Mouse (Mus musculus) limb, embryonic 10.5 days (tissue): ENCODE data around the gene Midn. TPM values are rescaled to one million over a fixed set of nuclear protein-coding genes. Genes with fewer than 3 reads are reported as not detected.

Experiments
- DNase-seq: peaks from one replicate; pipeline ENCODE4 v3.0.0-alpha.2; 2017; ENCODE audit warnings: low spot score
- H3K27ac ChIP-seq: fragments of 300-500 bp; sonication (generic); 2 replicates; pipeline ENCODE4 v1.5.1; 2016; ENCODE audit warnings: mild to moderate bottlenecking
- H3K27me3 ChIP-seq: fragments of 300-500 bp; sonication (generic); 2 replicates; pipeline ENCODE4 v1.6.1; 2016; ENCODE audit warnings: low read depth, mild to moderate bottlenecking; ENCODE audit not compliant: poor library complexity, severe bottlenecking
- H3K36me3 ChIP-seq: fragments of 300-500 bp; sonication (generic); 2 replicates; pipeline ENCODE4 v1.6.1; 2016; ENCODE audit warnings: mild to moderate bottlenecking, moderate library complexity
- H3K4me1 ChIP-seq: fragments of 300-500 bp; sonication (generic); 2 replicates; pipeline ENCODE4 v1.6.1; 2016
- H3K4me3 ChIP-seq: fragments of 300-500 bp; sonication (generic); 2 replicates; pipeline ENCODE4 v1.5.1; 2016; ENCODE audit warnings: mild to moderate bottlenecking, moderate library complexity
- H3K9me3 ChIP-seq: fragments of 300-500 bp; sonication (generic); replicated peaks from 2 replicates; pipeline ENCODE4 v1.6.1; 2016; ENCODE audit warnings: mild to moderate bottlenecking
- WGBS: fragments of 180-500 bp; shearing (Covaris S2); methylation state at CpG from one replicate; pipeline ENCODE4 v1.1.7; 2016; 5-methylcytosine and 5-hydroxymethylcytosine counted together
- polyA plus RNA-seq: library from polyadenylated mRNA; unstranded; fragments of >200 nt; fragmentation: Nextera tagmentation; extraction: Ambion mirVana; gene quantifications from 2 replicates; pipeline ENCODE4 v1.2.1, GENCODE M21; 2016

Midn gene
- polyA plus RNA-seq, 1 experiment from 2014 or later = 26.2 TPM

DNA sequence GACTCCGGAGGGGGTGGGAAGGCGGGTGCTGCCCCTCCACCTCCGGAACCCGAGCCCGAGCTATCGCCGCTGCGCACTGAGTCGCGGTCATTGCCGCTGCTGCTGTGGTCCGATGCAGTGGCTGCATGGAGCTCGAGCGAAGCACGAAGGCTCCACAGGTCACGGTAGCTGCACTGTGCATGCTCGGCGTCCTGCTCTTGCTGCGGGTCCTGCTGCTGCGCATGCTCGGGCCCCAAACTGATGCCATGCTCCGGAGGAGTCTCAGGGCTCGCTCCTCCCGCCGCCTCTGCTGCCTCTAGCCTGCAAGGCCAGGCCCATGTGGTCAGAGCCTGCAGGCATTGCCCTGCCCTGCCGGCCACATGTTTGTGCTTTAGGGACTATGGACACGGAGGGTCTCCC, 16.1 kb upstream of the Midn start:
- Histone ChIP-seq H3K36me3 (peaks cover 94% of the 10 kb centered on the region), H3K27ac (peak overlapping the region; percentile 66), H3K4me3 (peak overlapping the region; percentile 35), H3K4me1 (peaks cover 32% of the 10 kb centered on the region), H3K9me3 (0 out of 2 replicates have a peak, but pooled peaks cover 2% of the 10 kb centered on the region), H3K27me3 (peaks cover 42% of the 10 kb centered on the region)
- WGBS = 37% methylated on average over 27 of the region's 27 CpGs
- DNase-seq = peak; percentile 59

DNA sequence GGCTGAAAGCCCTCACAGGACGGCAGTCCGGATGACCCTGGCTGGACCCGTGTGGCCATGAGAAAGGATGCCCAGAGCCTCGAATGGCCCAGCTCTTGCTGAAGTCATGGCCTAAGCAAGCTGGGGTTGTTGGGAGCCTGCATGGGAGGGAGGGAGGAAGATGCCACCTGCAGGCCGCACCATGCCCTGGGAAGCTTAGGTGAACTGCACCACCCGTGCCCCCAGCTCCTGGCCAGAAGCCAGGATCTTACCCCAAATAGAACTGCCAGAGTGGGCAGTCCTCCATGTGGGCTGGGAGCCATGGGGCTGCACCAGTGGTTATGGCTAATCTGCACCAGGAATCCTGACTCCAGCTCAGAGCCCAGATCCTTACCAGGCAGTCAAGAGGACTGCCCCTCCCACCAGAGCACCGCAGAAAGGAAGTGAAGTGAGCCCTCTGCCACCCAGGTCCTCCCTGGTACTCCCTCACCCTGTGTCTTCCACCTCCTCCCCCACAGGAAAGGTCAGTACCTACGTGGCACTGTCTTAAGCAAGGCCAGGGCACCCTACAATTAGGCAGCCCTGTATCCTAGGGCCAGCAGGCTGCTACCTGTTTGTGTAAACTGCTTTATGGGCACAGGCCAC, 14.7 kb upstream of the Midn start:
- Histone ChIP-seq H3K4me3 (no peak overlapping the region), H3K4me1 (peaks cover 46% of the 10 kb centered on the region), H3K9me3 (0 out of 2 replicates have a peak, but pooled peaks cover 2% of the 10 kb centered on the region), H3K36me3 (peaks cover 80% of the 10 kb centered on the region), H3K27me3 (peaks cover 56% of the 10 kb centered on the region), H3K27ac (no peak overlapping the region)
- DNase-seq = no peak
- 83% methylated on average over 8 of the region's 8 CpGs for WGBS

DNA sequence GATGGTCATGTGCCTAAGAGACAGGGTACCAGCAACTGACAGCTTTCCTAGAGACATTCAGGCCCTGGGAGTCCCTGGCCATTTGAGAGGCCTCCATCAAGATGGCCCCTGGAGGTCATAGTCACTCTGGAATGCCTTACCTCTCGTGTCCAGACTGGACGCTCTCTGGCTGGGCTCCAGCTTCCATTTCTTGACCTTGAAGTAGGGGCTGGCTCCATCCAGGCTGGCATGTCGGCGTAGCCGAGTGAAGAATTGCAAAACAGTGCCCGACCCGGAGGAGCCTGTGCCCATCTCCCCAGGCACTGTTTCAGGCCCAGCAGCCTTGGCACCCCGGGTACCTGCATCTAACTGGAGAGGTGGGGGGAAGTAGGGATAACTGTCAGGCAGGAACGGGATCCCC, 13.7 kb upstream of the Midn start:
- Histone ChIP-seq H3K4me3 (no peak overlapping the region), H3K4me1 (peaks cover 57% of the 10 kb centered on the region), H3K27me3 (peaks cover 67% of the 10 kb centered on the region), H3K27ac (no peak overlapping the region), H3K9me3 (0 out of 2 replicates have a peak, but pooled peaks cover 2% of the 10 kb centered on the region), H3K36me3 (peaks cover 71% of the 10 kb centered on the region)
- 87% methylated on average over 9 of the region's 9 CpGs for WGBS
- no peak for DNase-seq

DNA sequence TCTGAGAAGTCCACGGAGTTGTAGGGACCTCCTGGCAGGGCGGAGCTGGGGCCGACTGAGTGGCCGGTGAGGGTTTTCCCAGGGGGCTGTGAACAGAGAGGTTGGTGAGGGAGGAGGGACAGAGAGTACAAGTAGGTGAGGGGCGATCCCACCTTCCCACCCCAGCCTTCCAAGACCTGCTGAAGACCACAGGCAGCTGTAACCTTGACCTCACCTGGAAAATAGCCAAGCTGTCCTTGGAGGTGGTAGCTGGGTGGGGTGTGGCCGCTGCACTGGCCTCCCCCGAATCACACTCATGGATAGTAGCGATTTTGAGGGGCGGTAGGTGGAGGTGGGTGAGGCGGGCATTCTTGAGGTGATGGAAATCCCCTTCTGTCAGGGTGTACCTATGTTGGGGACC, 12.9 kb upstream of the Midn start:
- Histone ChIP-seq H3K4me3 (no peak overlapping the region), H3K27me3 (peaks cover 73% of the 10 kb centered on the region), H3K27ac (no peak overlapping the region), H3K9me3 (0 out of 2 replicates have a peak, but pooled peaks cover 2% of the 10 kb centered on the region), H3K4me1 (peaks cover 62% of the 10 kb centered on the region), H3K36me3 (peaks cover 64% of the 10 kb centered on the region)
- WGBS = 84% methylated on average over 10 of the region's 10 CpGs
- DNase-seq = no peak

DNA sequence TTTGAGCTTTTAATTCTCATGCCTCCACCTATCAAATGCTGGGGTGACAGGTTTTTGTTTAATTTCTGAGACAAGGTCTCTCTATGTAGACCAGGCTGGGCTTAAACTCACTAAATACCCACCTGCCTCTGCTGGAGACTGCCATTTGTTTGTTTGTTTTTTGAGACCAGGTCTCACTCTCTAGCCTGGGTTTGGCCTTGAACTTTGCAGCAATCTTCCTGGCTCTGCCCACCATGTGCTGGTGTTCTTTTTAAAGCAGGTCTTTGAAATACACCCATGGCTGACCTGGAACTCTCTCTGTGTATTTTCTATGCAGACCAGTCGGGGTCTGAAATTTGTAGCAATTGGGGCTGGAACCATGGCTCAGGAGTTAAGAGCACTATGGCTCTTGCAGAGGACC, 12.4 kb upstream of the Midn start:
- Histone ChIP-seq H3K27ac (no peak overlapping the region), H3K4me1 (peaks cover 60% of the 10 kb centered on the region), H3K4me3 (no peak overlapping the region), H3K27me3 (peaks cover 78% of the 10 kb centered on the region), H3K9me3 (0 out of 2 replicates have a peak, but pooled peaks cover 2% of the 10 kb centered on the region), H3K36me3 (peaks cover 59% of the 10 kb centered on the region)
- 92% methylated on average over 1 of the region's 1 CpGs for WGBS
- DNase-seq = no peak

DNA sequence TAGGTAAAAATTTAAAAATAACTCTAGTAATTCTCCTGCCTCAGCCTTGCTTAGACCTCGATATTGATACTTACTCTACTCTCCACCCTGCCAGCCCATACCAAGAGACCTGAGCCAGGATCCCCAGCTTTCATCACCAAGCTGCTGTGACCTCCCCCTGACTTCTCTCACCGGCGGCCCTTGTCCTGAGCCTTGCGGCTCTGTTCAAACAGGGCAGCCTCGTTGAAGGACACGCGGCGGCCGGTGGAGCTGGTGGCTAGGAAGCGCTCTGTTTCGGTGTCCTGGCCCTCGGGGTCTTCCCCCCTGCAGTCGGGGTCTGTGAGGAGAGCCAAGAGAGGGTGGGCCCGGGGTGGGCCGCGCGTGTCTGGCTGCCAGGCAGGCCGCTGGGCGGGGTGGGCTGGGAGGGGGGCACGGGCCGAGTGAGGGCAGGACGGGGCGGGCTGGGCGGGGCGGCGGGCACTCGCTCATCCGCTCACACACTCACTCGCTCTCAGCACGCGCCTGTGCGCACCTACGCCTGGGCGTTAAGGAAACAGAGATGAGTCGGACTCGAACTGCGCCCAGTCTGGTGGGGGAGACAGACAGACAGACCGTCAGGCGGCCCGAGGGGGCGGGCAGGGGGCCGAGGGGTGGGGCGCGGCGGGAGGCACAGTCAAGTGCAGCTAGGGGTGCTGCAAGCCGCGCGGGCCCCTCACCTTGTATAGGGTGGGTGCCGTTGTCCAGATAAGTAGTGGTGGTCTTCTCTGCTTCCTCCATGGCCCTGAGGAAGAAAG, 11.7 kb upstream of the Midn start:
- peaks cover 52% of the 10 kb centered on the region for H3K36me3 ChIP-seq

DNA sequence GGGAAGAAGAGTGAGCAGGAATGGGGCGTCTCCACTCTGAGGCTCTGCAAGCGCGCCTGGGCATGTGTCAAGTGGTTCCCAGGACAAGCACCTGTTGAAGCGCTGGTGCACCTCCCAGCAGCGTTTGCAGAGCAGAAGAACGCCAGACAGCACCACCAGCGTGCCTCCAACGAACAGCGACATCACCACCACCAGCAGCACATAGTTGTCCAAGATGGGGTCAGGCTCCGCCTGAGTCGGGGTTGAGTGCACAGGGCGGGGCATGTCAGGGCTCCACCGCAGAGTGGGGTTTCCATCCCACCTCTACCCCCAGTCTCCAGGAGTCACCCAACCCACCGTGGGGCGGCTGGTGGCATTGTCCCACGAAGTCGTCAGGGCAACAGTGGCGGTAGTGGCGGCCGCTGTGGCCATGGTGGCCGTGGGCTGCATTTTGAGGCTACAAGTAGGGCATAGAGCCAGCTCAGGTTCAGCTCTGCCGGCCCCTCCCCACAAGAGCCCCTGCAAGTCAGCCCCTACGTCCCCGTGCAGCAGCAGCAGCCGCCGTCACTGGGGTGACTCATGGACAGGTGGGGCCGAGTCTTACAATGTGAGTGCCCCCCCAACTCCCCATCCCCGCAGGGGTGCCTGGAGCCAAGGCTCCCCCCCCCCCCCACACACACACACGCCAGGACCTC, 11.0 kb upstream of the Midn start:
- Histone ChIP-seq H3K9me3 (0 out of 2 replicates have a peak, but pooled peaks cover 2% of the 10 kb centered on the region), H3K36me3 (peaks cover 45% of the 10 kb centered on the region), H3K27ac (peak overlapping the region; percentile 88), H3K27me3 (peaks cover 74% of the 10 kb centered on the region), H3K4me3 (peak overlapping the region; percentile 85), H3K4me1 (peaks cover 61% of the 10 kb centered on the region)
- DNase-seq = peak; percentile 47
- WGBS = 6% methylated on average over 29 of the region's 29 CpGs

More for the DNA sequence above, 11.7 kb upstream of the Midn start:
- DNase-seq = no peak
- Histone ChIP-seq H3K4me3 (peak overlapping the region; percentile 85), H3K9me3 (0 out of 2 replicates have a peak, but pooled peaks cover 2% of the 10 kb centered on the region), H3K4me1 (peaks cover 61% of the 10 kb centered on the region), H3K27ac (peak overlapping the region; percentile 88; the same call in 1 of the 2 replicates), H3K27me3 (peaks cover 75% of the 10 kb centered on the region)
- WGBS = 11% methylated on average over 41 of the region's 49 CpGs

DNA sequence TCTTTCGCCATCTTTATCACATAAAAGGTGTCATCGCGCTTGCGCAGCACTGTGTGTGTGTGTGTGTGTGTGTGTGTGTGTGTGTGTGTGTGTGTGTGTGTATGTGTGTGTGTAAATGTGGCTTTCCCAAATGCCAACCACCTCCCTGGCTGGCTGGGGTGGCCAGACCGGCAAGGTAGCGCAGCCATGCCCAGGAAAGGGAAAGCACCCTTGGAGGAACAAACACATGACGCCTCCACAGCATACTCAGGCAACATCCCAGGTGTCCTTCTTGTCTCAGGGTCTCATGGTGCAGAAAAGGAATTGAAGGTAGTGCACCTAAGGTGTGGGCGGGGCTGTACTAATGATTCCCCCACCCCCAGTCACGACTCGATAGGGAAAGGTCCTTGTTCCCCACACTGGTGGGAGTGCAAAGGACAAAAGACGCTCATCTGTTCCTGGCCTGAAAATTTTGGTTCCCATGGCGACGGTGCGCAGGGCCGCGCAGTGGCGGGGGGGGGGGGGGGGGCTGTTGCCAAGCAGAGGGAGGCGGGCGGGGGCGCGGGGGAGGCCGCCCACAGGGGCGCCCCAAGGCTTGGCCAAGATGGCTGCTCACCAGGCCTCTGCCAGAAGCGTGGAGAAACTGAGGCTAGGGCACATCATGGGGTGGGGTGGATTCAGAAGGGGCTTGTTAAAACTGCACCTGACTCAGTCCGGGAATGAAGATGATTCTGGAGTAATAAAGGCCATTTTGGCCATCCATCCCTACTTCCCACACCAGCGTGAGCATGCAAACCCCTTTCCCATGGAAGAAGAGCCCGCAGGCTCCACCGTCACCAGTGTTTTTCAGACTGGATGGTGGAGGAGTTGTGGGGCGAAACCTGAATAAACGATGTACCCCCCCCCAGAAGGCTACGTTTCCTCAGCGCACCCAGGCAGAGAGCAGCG, 10.2 kb upstream of the Midn start:
- 6% methylated on average over 33 of the region's 33 CpGs for WGBS
- peaks cover 60% of the 10 kb centered on the region for H3K4me1 ChIP-seq
- H3K27ac ChIP-seq = peak overlapping the region; percentile 88
- 0 out of 2 replicates have a peak, but pooled peaks cover 2% of the 10 kb centered on the region for H3K9me3 ChIP-seq
- H3K27me3 ChIP-seq = peaks cover 71% of the 10 kb centered on the region
- DNase-seq = peak; percentile 50
- peaks cover 37% of the 10 kb centered on the region for H3K36me3 ChIP-seq
- peak overlapping the region; percentile 85 for H3K4me3 ChIP-seq

DNA sequence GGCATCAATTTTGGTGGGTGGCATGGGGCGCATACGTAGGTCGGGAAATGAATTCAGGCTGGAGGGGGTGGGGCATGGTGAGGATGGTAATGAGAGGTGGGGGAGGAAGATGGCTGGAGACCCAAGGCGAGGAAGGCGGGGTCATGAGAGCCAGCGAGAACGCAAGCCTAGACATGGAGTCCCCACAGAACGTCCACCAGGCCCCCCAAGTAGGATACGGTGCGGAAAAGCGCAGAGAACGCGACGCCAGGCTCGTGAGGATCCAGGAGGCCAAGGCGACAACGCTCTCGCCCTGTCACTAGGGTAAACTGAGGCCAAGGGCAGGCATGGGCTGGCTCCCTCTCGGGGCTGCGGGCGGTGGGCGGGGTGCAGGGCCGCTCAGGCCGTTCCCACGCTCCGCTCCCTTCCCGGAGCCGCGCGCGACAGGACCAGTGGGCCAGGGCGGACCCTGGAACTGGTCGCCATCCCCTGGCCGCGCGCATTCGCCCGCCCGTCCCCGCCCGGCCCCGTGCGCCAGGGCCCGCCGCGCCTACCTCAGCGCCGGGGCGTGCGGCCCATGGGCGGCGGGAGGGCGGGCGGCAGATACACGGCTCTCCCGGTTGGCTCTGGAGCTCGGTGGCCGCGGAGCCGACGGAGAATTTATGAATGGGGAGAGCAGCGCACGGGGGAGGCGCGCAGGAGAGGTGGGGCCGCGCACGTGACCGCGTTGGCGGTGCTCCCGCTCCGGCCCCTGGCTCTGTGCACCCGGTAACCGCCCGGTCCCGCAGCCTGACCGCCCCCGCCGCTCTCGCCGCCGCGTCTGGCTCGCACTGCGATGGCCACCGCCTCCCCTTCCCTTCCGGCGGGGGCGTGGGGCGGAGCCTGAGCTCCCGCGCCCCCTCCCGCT, 9.3 kb upstream of the Midn start, which contains the start of gene Atp5d:
Atp5d (plus strand) TSS at position 80 of the 886 bp plus-strand sequence.
- Histone ChIP-seq H3K27ac (peak within 1 kb of the TSS; percentile 88), H3K36me3 (peaks cover 33% of the 10 kb centered on the region), H3K4me3 (peak within 1 kb of the TSS; percentile 85), H3K4me1 (peaks cover 67% of the 10 kb centered on the region), H3K9me3 (0 out of 2 replicates have a peak, but pooled peaks cover 2% of the 10 kb centered on the region), H3K27me3 (peaks cover 67% of the 10 kb centered on the region)
- DNase-seq = peak; percentile 62
- WGBS = under 1% methylated on average over 87 of the region's 94 CpGs

DNA sequence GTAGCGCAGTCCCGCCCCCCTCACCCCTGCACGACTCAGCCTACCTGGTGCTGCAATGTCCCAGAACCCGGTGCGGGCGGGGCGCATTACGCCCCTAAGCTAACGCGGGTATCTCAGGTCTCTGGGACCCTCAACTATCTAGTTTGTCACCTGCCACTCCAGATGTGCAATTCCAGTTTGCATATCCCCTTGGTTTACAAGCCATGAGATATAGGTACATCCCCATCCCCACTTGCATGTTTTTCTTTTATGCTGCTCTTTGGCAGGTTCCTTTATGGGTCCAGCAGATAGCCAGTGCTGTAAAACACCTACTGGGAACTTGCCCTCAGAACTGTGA, 8.7 kb upstream of the Midn start:
- 2% methylated on average over 9 of the region's 10 CpGs for WGBS
- H3K36me3 ChIP-seq = peaks cover 33% of the 10 kb centered on the region
- DNase-seq = peak; percentile 77
- 0 out of 2 replicates have a peak, but pooled peaks cover 2% of the 10 kb centered on the region for H3K9me3 ChIP-seq
- peak overlapping the region; percentile 88 for H3K27ac ChIP-seq
- H3K27me3 ChIP-seq = peaks cover 62% of the 10 kb centered on the region
- peak overlapping the region; percentile 85 for H3K4me3 ChIP-seq
- H3K4me1 ChIP-seq = peaks cover 67% of the 10 kb centered on the region

DNA sequence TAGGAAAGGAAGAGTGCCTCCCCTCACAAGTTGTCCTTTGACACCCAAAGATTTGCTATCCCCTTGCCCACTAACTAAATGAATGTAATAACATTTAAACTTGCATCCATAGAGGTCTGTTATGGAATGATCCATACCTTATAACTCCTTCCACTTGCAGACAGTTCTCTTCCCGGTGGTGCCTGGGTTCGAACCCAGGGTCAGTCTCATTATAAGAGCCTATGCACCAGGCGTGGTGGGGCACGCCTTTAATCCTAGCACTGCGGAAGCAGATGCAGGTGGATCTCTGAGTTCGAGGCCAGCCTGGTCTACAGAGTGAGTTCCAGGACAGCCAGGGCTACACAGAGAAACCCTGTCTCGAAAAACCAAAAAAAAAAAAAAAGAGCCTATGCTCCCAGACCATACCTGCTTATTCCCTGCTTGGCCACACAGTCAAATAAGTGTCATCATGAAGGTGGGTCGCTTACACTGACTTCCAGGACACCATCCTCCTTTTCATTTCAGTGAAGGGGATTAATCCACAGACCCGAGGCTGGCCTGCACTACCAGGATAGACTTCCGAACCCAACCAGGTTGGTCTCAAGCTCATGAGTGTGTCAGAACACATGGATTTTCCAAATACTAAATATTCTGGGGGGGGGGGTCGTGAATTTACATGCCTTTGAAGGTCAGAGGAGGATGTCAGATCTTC, 8.0 kb upstream of the Midn start:
- peaks cover 55% of the 10 kb centered on the region for H3K27me3 ChIP-seq
- peak overlapping the region; percentile 85; the same call in 1 of the 2 replicates for H3K4me3 ChIP-seq
- no peak for DNase-seq
- peaks cover 71% of the 10 kb centered on the region for H3K4me1 ChIP-seq
- 0 out of 2 replicates have a peak, but pooled peaks cover 2% of the 10 kb centered on the region for H3K9me3 ChIP-seq
- H3K27ac ChIP-seq = no peak overlapping the region
- peaks cover 33% of the 10 kb centered on the region for H3K36me3 ChIP-seq
- WGBS = 75% methylated on average over 11 of the region's 11 CpGs
